Mouse (Mus musculus) kidney, postnatal 0 days (tissue): ENCODE measurements around the gene Ldb2. TPM values are rescaled to one million over a fixed set of nuclear protein-coding genes. Genes with fewer than 3 reads are reported as not detected.
A peak's percentile ranks its signal among the peaks of the same experiment; 100 is the strongest.

Experiments used
- ATAC-seq: fragments of 200-750 bp; cut with Nextera tagmentation; replicated peaks from 2 replicates; pipeline ENCODE4 v1.8.0; 2017; ENCODE audit warnings: low read depth, moderate number of reproducible peaks, moderate TSS enrichment, moderate library complexity; ENCODE audit not compliant: low FRiP score
- DNase-seq: peaks from one replicate; pipeline ENCODE4 v3.0.0-alpha.2; 2016; ENCODE audit warnings: low spot score
- H3K27ac ChIP-seq: fragments of 300-500 bp; sonication (generic); 2 replicates; pipeline ENCODE4 v1.5.1; 2014; ENCODE audit warnings: mild to moderate bottlenecking
- H3K27me3 ChIP-seq: fragments of 300-500 bp; sonication (generic); 2 replicates; pipeline ENCODE4 v1.6.1; 2014; ENCODE audit warnings: low read length, mixed read lengths; ENCODE audit not compliant: insufficient read depth
- H3K36me3 ChIP-seq: fragments of 300-500 bp; sonication (generic); 2 replicates; pipeline ENCODE4 v1.6.1; 2014; ENCODE audit warnings: low read length, mixed read lengths; ENCODE audit not compliant: insufficient read depth
- H3K4me1 ChIP-seq: fragments of 300-500 bp; sonication (generic); replicated peaks from 2 replicates; pipeline ENCODE4 v1.6.1; 2014; ENCODE audit warnings: antibody characterized with exemption, low read length, mixed read lengths; ENCODE audit not compliant: insufficient read depth
- H3K4me2 ChIP-seq: fragments of 300-500 bp; sonication (generic); 2 replicates; pipeline ENCODE4 v1.6.1; 2014; ENCODE audit warnings: mild to moderate bottlenecking, low read length, moderate library complexity, mixed read lengths
- H3K4me3 ChIP-seq: fragments of 300-500 bp; sonication (generic); replicated peaks from 2 replicates; pipeline ENCODE4 v1.5.1; 2014; ENCODE audit warnings: low read depth, low read length
- H3K9ac ChIP-seq: fragments of 300-500 bp; sonication (generic); 2 replicates; pipeline ENCODE4 v1.6.1; 2014; ENCODE audit warnings: low read depth, low read length
- H3K9me3 ChIP-seq: fragments of 300-500 bp; sonication (generic); replicated peaks from 2 replicates; pipeline ENCODE4 v1.6.1; 2016; ENCODE audit warnings: low read length, inconsistent platforms, mixed read lengths
- CTCF ChIP-seq: IDR thresholded peaks from 2 replicates; pipeline ENCODE4 v1.5.1; 2016; ENCODE audit warnings: antibody characterized with exemption, low read depth, mild to moderate bottlenecking, moderate library complexity
- WGBS: fragments of 180-500 bp; shearing (Covaris S2); extraction: QIAGEN DNeasy Blood & Tissue Kit; methylation state at CpG from one replicate; pipeline ENCODE4 v1.1.7; 2014; 5-methylcytosine and 5-hydroxymethylcytosine counted together
- polyA plus RNA-seq: library from polyadenylated mRNA; unstranded; fragments of >200 nt; fragmentation: Nextera tagmentation; extraction: Ambion mirVana; gene quantifications from 2 replicates; pipeline ENCODE4 v1.2.1, GENCODE M21; 2015

Ldb2 gene
- polyA plus RNA-seq, 1 experiment from 2014 or later, result 82.9 TPM

- Histone ChIP-seq H3K9ac (no peak overlapping the region), H3K27me3 (no peaks in the 10 kb centered on the region), H3K36me3 (no peaks in the 10 kb centered on the region; the same call in 1 of the 2 replicates), H3K4me2 (no peak overlapping the region), H3K4me3 (no peak overlapping the region), H3K27ac (no peak overlapping the region), H3K4me1 (0 out of 2 replicates have a peak, but pooled peaks cover 3% of the 10 kb centered on the region), H3K9me3 (no peaks in the 10 kb centered on the region)
- no peak for DNase-seq
- TF ChIP-seq CTCF, result no peak
- 69% methylated on average over 3 of the region's 3 CpGs for WGBS
- ATAC-seq, result no peak
Measured at GRCm38 (mm10) chr5:44667907-44668306, 131.6 kb downstream of the Ldb2 start.

- H3K36me3 ChIP-seq, result no peaks in the 10 kb centered on the region; the same call in 1 of the 2 replicates
- no peak overlapping the region for H3K9ac ChIP-seq
- no peaks in the 10 kb centered on the region for H3K9me3 ChIP-seq
- H3K4me1 ChIP-seq, result 0 out of 2 replicates have a peak, but pooled peaks cover 3% of the 10 kb centered on the region
- no peak overlapping the region for H3K4me3 ChIP-seq
- DNase-seq, result no peak
- 88% methylated on average over 10 of the region's 10 CpGs for WGBS
- TF ChIP-seq CTCF, result no peak
- H3K4me2 ChIP-seq, result no peak overlapping the region
- ATAC-seq, result no peak
- H3K27me3 ChIP-seq, result no peaks in the 10 kb centered on the region
- H3K27ac ChIP-seq, result no peak overlapping the region
Measured at GRCm38 (mm10) chr5:44667383-44667782, 132.1 kb downstream of the Ldb2 start.

GRCm38 (mm10) chr5:44659651-44660050, 139.8 kb downstream of the Ldb2 start:
- Histone ChIP-seq H3K36me3 (no peaks in the 10 kb centered on the region), H3K4me1 (no peaks in the 10 kb centered on the region), H3K4me2 (no peak overlapping the region), H3K9ac (no peak overlapping the region), H3K27me3 (no peaks in the 10 kb centered on the region), H3K9me3 (peaks cover 3% of the 10 kb centered on the region; the same call in 1 of the 2 replicates), H3K4me3 (no peak overlapping the region), H3K27ac (no peak overlapping the region)
- no peak for DNase-seq
- WGBS, result 76% methylated on average over 11 of the region's 11 CpGs
- no peak for ATAC-seq
- no peak for TF ChIP-seq CTCF

- Histone ChIP-seq H3K4me1 (no peaks in the 10 kb centered on the region), H3K4me2 (no peak overlapping the region), H3K9ac (no peak overlapping the region), H3K9me3 (peaks cover 3% of the 10 kb centered on the region; the same call in 1 of the 2 replicates), H3K4me3 (no peak overlapping the region), H3K27ac (no peak overlapping the region), H3K36me3 (no peaks in the 10 kb centered on the region), H3K27me3 (no peaks in the 10 kb centered on the region)
- ATAC-seq (no peak), DNase-seq (no peak)
- 84% methylated on average over 1 of the region's 1 CpGs for WGBS
- TF ChIP-seq CTCF, result peak; percentile 53
Measured at GRCm38 (mm10) chr5:44656707-44657106, 142.8 kb downstream of the Ldb2 start.

- Histone ChIP-seq H3K27me3 (no peaks in the 10 kb centered on the region), H3K4me2 (no peak overlapping the region), H3K4me3 (no peak overlapping the region), H3K4me1 (no peaks in the 10 kb centered on the region), H3K27ac (no peak overlapping the region), H3K36me3 (no peaks in the 10 kb centered on the region), H3K9me3 (peaks cover 3% of the 10 kb centered on the region; the same call in 1 of the 2 replicates), H3K9ac (no peak overlapping the region)
- ATAC-seq, result no peak
- no peak for TF ChIP-seq CTCF
- no peak for DNase-seq
- WGBS, result 31% methylated on average over 9 of the region's 9 CpGs
Measured at GRCm38 (mm10) chr5:44654403-44654802, 145.1 kb downstream of the Ldb2 start.

- ATAC-seq (0 out of 2 replicates have a peak, but pooled peaks have one; percentile 33), DNase-seq (peak; percentile 47)
- no peaks in the 10 kb centered on the region for H3K27me3 ChIP-seq
- no peak overlapping the region for H3K9ac ChIP-seq
- WGBS, result 26% methylated on average over 2 of the region's 2 CpGs
- H3K4me2 ChIP-seq, result no peak overlapping the region
- no peaks in the 10 kb centered on the region for H3K9me3 ChIP-seq
- no peak for TF ChIP-seq CTCF
- H3K4me1 ChIP-seq, result no peaks in the 10 kb centered on the region; the same call in 1 of the 2 replicates
- H3K27ac ChIP-seq, result no peak overlapping the region; the same call in 1 of the 2 replicates
- H3K4me3 ChIP-seq, result no peak overlapping the region
- no peaks in the 10 kb centered on the region for H3K36me3 ChIP-seq
Measured at GRCm38 (mm10) chr5:44646842-44647190, 152.7 kb downstream of the Ldb2 start.
